Mouse (Mus musculus) lung, adult 2 months (tissue): ENCODE results near the gene Cpe.

Experiments used
- CTCF ChIP-seq: fragments of 200-500 bp; IDR thresholded peaks from 2 replicates; pipeline ENCODE4 v1.5.1; 2011; ENCODE audit warnings: mild to moderate bottlenecking, low read length, control low read depth; ENCODE audit not compliant: insufficient read depth
- POLR2A ChIP-seq: fragments of 200-500 bp; IDR thresholded peaks from 2 replicates; pipeline ENCODE4 v1.6.1; 2011; ENCODE audit warnings: low read depth, mild to moderate bottlenecking, control low read depth, low read length, borderline replicate concordance; ENCODE audit errors: extremely low read depth

DNA sequence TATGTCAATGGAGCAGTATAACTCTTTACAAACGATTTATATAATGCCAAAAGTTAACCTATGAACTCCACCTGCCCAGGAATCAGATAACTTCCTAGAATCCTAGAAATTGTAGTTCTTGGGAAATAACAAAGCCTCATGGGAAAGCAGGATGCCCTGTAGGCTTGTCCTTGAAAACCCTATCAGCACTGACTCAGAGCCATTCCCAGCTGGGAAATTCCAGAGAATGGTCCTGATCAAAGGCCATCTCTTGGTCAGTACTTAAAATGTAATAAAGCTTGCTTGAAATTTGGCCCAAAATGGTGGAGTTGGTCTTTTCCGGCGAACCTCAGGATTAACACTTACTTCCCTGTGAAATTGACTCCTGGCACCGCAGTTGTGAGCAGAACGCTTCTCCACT, 53.2 kb downstream of the Cpe start:
- no peak for TF ChIP-seq CTCF
- no peak for TF ChIP-seq POLR2A
